Mouse (Mus musculus): ENCODE measurements around the gene Zscan10. TPM values are rescaled to one million over a fixed set of nuclear protein-coding genes. Genes with fewer than 3 reads are reported as not detected.

Gene Zscan10
- polyA plus RNA-seq, 1 experiment = 0.02 TPM

DNA sequence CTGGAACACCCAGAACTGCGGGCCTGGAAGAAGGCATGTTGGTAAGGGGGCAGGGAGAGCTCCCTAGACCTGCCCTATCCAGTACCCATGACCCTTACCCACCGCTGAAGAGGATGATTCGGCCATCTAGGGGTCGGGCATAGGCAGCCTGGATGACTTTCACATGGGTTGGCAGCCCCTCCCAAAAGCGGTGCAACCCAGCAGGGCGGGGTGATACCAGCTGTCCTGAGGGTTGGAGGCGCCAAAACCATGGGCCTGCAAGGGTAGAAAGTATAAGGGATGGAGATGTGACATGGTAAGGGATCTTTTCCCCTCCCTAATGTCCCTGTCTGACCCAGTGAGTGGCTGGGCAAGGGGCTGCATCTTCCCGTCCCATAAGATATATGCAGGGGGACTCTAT, 30.6 kb downstream of the Zscan10 start:
- TF ChIP-seq MYOG (IDR thresholded peaks at IDR 0.05; ENCODE audit: control insufficient read depth in 1 of 3, insufficient read depth in 1 of 3, insufficient read length in 2 of 3, low read depth in 2 of 3) = no peak
- TF ChIP-seq SRF (IDR thresholded peaks at IDR 0.05; ENCODE audit: control insufficient read depth, insufficient read length, low read depth) = no peak
- TF ChIP-seq POLR2AphosphoS2 (IDR thresholded peaks at IDR 0.05; ENCODE audit: insufficient read length, low read depth) = no peak
- no peak for TF ChIP-seq CEBPB (IDR thresholded peaks at IDR 0.05; ENCODE audit: insufficient read depth, poor library complexity, severe bottlenecking)
- TF ChIP-seq TCF3 (IDR thresholded peaks at IDR 0.05; ENCODE audit: insufficient read length, low read depth) = no peak
- no peak for TF ChIP-seq POLR2A (IDR thresholded peaks at IDR 0.05; ENCODE audit: insufficient read length, low read depth)
- no peak for TF ChIP-seq E2F4 (IDR thresholded peaks at IDR 0.05; ENCODE audit: insufficient read depth)
- no peak for TF ChIP-seq MAX (IDR thresholded peaks at IDR 0.05; ENCODE audit: low read depth)
- no peak for TF ChIP-seq TCF12 (IDR thresholded peaks at IDR 0.05; ENCODE audit: insufficient read depth, poor library complexity, severe bottlenecking)
- no peak for TF ChIP-seq MYOD1 (IDR thresholded peaks at IDR 0.05; ENCODE audit: control insufficient read depth in 1 of 3, insufficient read length in 2 of 3, low read depth in 2 of 3)
- no peak for TF ChIP-seq REST (IDR thresholded peaks at IDR 0.05; ENCODE audit: insufficient read depth, insufficient read length)
- no peak for TF ChIP-seq USF1 (IDR thresholded peaks at IDR 0.05; ENCODE audit: low read depth)
- peaks cover 35% of the 10 kb centered on the region for H3K27me3 ChIP-seq (ENCODE audit: control insufficient read depth, insufficient read depth, insufficient read length)
- no peak overlapping the region for H3K4me3 ChIP-seq
- no peaks in the 10 kb centered on the region for H3K79me2 ChIP-seq (ENCODE audit: control insufficient read depth, insufficient read depth)
- no peak overlapping the region for H3ac ChIP-seq (ENCODE audit: control insufficient read depth, insufficient read length)
- H3K36me3 ChIP-seq (ENCODE audit: control insufficient read depth, insufficient read depth) = no peaks in the 10 kb centered on the region
- H3K4me2 ChIP-seq (ENCODE audit: low read depth) = no peak overlapping the region

DNA sequence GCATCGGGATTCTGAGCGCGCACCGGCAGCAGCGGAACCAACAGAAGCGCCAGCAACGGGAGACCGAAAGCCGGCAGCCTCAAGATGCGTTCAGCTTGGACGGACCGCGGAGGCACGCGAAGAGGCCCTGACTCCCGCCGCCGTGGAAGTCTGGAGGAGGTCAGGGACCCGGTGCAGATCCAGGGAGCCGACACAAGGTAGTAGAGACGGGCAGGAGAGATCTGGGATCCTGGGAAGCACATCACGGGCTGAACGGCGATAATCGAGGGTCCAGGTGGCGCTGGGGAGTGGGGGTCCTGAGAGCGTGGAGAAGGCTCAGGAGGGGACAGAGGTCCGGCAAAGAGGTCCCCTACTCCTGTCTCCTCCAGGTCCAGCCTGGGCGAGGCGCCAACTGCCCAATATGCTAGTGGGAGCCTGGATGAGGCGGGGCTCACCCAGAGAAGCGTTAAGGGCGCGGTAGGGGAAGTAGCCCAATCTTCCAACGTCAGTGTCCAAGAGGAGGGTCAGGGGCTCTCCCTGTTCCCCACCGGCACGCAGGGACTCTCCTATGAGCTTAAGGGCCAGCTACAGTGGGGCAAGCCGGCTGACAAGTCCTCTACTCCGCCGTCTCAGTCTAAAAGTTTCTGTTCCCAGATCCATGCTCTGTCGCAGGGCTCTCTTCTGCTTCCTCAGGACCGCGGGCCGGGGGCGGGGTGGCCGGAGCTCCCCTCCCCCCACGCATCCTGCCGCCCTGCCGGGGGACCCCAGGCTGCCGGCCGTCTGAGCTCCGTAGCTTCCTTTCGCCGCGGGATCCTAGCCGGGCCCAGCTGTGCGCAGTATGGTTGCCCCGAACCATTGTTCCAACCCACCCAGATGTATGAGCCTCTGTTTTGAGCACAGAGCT, 44.2 kb downstream of the Zscan10 start, which contains the start of gene Mmp25:
TSS of gene Mmp25 (minus strand) at position 665 of the 883 bp plus-strand sequence.
- no peak for TF ChIP-seq USF1 (IDR thresholded peaks at IDR 0.05; ENCODE audit: low read depth)
- no peak for TF ChIP-seq CEBPB (IDR thresholded peaks at IDR 0.05; ENCODE audit: insufficient read depth, poor library complexity, severe bottlenecking)
- no peak for TF ChIP-seq TCF3 (IDR thresholded peaks at IDR 0.05; ENCODE audit: insufficient read length, low read depth)
- no peak for TF ChIP-seq TCF12 (IDR thresholded peaks at IDR 0.05; ENCODE audit: insufficient read depth, poor library complexity, severe bottlenecking)
- TF ChIP-seq SRF (IDR thresholded peaks at IDR 0.05; ENCODE audit: control insufficient read depth, insufficient read length, low read depth) = no peak
- no peak for TF ChIP-seq REST (IDR thresholded peaks at IDR 0.05; ENCODE audit: insufficient read depth, insufficient read length)
- TF ChIP-seq MYOG (IDR thresholded peaks at IDR 0.05; ENCODE audit: control insufficient read depth in 1 of 3, insufficient read depth in 1 of 3, insufficient read length in 2 of 3, low read depth in 2 of 3) = no peak
- no peak for TF ChIP-seq POLR2A (IDR thresholded peaks at IDR 0.05; ENCODE audit: insufficient read length, low read depth)

GRCm38 (mm10) chr17:23645894-23646293, 45.2 kb downstream of the Zscan10 start:
- peaks cover 24% of the 10 kb centered on the region for H3K27me3 ChIP-seq (ENCODE audit: control insufficient read depth, insufficient read depth, insufficient read length)
- no peak overlapping the region for H3ac ChIP-seq (ENCODE audit: control insufficient read depth, insufficient read length)
- no peaks in the 10 kb centered on the region for H3K79me2 ChIP-seq (ENCODE audit: control insufficient read depth, insufficient read depth)
- H3K4me3 ChIP-seq = no peak overlapping the region
- TF ChIP-seq POLR2A (IDR thresholded peaks at IDR 0.05; ENCODE audit: insufficient read length, low read depth) (no peak), REST (IDR thresholded peaks at IDR 0.05; ENCODE audit: insufficient read depth, insufficient read length) (no peak), E2F4 (IDR thresholded peaks at IDR 0.05; ENCODE audit: insufficient read depth) (no peak), CEBPB (IDR thresholded peaks at IDR 0.05; ENCODE audit: insufficient read depth, poor library complexity, severe bottlenecking) (no peak), TCF12 (IDR thresholded peaks at IDR 0.05; ENCODE audit: insufficient read depth, poor library complexity, severe bottlenecking) (no peak), POLR2AphosphoS2 (IDR thresholded peaks at IDR 0.05; ENCODE audit: insufficient read length, low read depth) (no peak), MAX (IDR thresholded peaks at IDR 0.05; ENCODE audit: low read depth) (no peak), TCF3 (IDR thresholded peaks at IDR 0.05; ENCODE audit: insufficient read length, low read depth) (no peak)
- H3K4me2 ChIP-seq (ENCODE audit: low read depth) = no peak overlapping the region
- H3K36me3 ChIP-seq (ENCODE audit: control insufficient read depth, insufficient read depth) = no peaks in the 10 kb centered on the region

More for the DNA sequence above, 44.2 kb downstream of the Zscan10 start, which contains the start of gene Mmp25:
- Histone ChIP-seq H3ac (ENCODE audit: control insufficient read depth, insufficient read length) (no peak within 1 kb of the TSS), H3K27me3 (ENCODE audit: control insufficient read depth, insufficient read depth, insufficient read length) (peaks cover 24% of the 10 kb centered on the region), H3K36me3 (ENCODE audit: control insufficient read depth, insufficient read depth) (no peaks in the 10 kb centered on the region), H3K4me3 (no peak within 1 kb of the TSS), H3K79me2 (ENCODE audit: control insufficient read depth, insufficient read depth) (no peaks in the 10 kb centered on the region), H3K4me2 (ENCODE audit: low read depth) (no peak within 1 kb of the TSS)

DNA sequence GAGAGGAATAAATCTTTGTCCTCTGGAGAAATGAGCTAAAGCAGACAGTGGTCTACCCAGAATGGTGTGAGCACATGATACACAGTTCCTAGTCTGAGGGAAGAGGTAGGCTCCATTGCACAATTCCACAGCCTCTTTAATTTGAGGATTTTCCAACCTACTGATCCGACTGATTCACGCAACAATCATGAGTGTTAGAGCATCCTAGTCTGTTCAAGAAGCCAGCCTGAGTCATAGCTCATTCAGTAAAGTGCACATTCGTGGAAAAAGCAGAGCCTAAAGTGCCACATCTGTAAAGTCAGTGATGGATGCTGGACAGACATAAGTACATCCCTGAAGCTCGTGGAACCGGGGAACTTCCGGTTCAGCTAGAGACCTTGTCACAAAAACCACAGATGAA, 50.7 kb downstream of the Zscan10 start:
- no peaks in the 10 kb centered on the region for H3K36me3 ChIP-seq (ENCODE audit: control insufficient read depth, insufficient read depth)
- TF ChIP-seq MYOD1 (IDR thresholded peaks at IDR 0.05; ENCODE audit: control insufficient read depth in 1 of 3, insufficient read length in 2 of 3, low read depth in 2 of 3) (no peak), MAX (IDR thresholded peaks at IDR 0.05; ENCODE audit: low read depth) (no peak), CEBPB (IDR thresholded peaks at IDR 0.05; ENCODE audit: insufficient read depth, poor library complexity, severe bottlenecking) (no peak), TCF12 (IDR thresholded peaks at IDR 0.05; ENCODE audit: insufficient read depth, poor library complexity, severe bottlenecking) (no peak), SRF (IDR thresholded peaks at IDR 0.05; ENCODE audit: control insufficient read depth, insufficient read length, low read depth) (no peak), USF1 (IDR thresholded peaks at IDR 0.05; ENCODE audit: low read depth) (no peak), E2F4 (IDR thresholded peaks at IDR 0.05; ENCODE audit: insufficient read depth) (no peak), REST (IDR thresholded peaks at IDR 0.05; ENCODE audit: insufficient read depth, insufficient read length) (no peak), POLR2A (IDR thresholded peaks at IDR 0.05; ENCODE audit: insufficient read length, low read depth) (no peak), MYOG (IDR thresholded peaks at IDR 0.05; ENCODE audit: control insufficient read depth in 1 of 3, insufficient read depth in 1 of 3, insufficient read length in 2 of 3, low read depth in 2 of 3) (no peak), POLR2AphosphoS2 (IDR thresholded peaks at IDR 0.05; ENCODE audit: insufficient read length, low read depth) (no peak), TCF3 (IDR thresholded peaks at IDR 0.05; ENCODE audit: insufficient read length, low read depth) (no peak)
- H3K4me2 ChIP-seq (ENCODE audit: low read depth) = no peak overlapping the region
- H3K27me3 ChIP-seq (ENCODE audit: control insufficient read depth, insufficient read depth, insufficient read length) = peaks cover 10% of the 10 kb centered on the region
- H3K79me2 ChIP-seq (ENCODE audit: control insufficient read depth, insufficient read depth) = no peaks in the 10 kb centered on the region
- H3ac ChIP-seq (ENCODE audit: control insufficient read depth, insufficient read length) = no peak overlapping the region
- H3K4me3 ChIP-seq = no peak overlapping the region
